In the genomic region with DNA sequence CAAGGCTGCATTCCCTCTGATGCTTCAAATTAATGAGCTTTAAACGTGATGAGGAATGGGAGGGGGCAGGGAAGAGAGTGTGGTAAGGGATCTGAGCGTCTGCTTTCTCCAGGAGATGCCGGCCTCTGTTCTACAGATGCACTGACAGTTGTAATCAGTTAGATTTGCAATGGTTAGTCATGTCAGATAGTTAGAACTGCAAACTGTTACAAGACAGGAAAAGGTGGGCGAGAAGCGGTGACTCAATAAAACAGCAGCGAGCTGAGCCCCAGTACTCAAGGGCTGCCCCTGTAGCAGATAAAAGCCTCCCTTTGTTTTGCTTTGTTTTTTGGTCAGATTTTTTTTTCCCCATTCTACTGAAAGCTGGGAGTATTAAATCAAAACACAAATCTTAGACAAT, we compare ENCODE assay signal across 12 mouse cellular contexts. TPM values are rescaled to one million over a fixed set of nuclear protein-coding genes. Genes with fewer than 3 reads are reported as not detected.
A peak's percentile ranks its signal among the peaks of the same experiment; 100 is the strongest.
DNase-seq lines count a peak whose midpoint lies in the region; ATAC-seq lines count a peak whose summit lies in the region.
"Had no signal": no experiment of that assay in that cellular context is flagged by ENCODE, and none has a peak within 500 bp of the region (broad histone marks: within the 10 kb centered on the region; RNA-seq: fewer than 3 reads in every experiment).

No protein-coding gene starts in this region.

- H3K27ac ChIP-seq in kidney, embryonic 14.5 days (ENCODE audit: low read depth, low read length), result no peak overlapping the region
- H3K27ac ChIP-seq: hindbrain, postnatal 0 days; stomach, postnatal 0 days had no signal

- H3K36me3 ChIP-seq in megakaryocyte, embryonic 14.5 days (replicated peaks; ENCODE audit: low read length), result peaks cover 3% of the 10 kb centered on the region
- H3K36me3 ChIP-seq in kidney, embryonic 14.5 days (ENCODE audit: control insufficient read depth, insufficient read depth, low read length), result no peaks in the 10 kb centered on the region

- no peak for ATAC-seq in kidney, embryonic 14.5 days (ENCODE audit: low FRiP score, low TSS enrichment)
- ATAC-seq: hindbrain, postnatal 0 days; Patski had no signal

- H3K9ac ChIP-seq in kidney, embryonic 14.5 days (ENCODE audit: low read depth, low read length), result no peak overlapping the region

- no peak overlapping the region for H3K4me2 ChIP-seq in kidney, embryonic 14.5 days (replicated peaks; ENCODE audit: low read depth, low read length)
- H3K4me2 ChIP-seq: heart, embryonic 11.5 days had no signal

- H3K27me3 ChIP-seq in megakaryocyte, embryonic 14.5 days (replicated peaks), result no peaks in the 10 kb centered on the region
- H3K27me3 ChIP-seq in kidney, embryonic 14.5 days (ENCODE audit: control insufficient read depth, insufficient read depth, low read length), result no peaks in the 10 kb centered on the region
- H3K27me3 ChIP-seq: Patski had no signal

- H3K9me3 ChIP-seq in megakaryocyte, embryonic 14.5 days, result no peaks in the 10 kb centered on the region
- H3K9me3 ChIP-seq in kidney, embryonic 14.5 days (ENCODE audit: control insufficient read depth, low read length), result no peaks in the 10 kb centered on the region

- DNase-seq in layer of hippocampus, adult 9-10 months (ENCODE audit: low spot score), result peak; percentile 38
- no peak for DNase-seq in layer of hippocampus, postnatal 36 days
- DNase-seq in CD4-positive, CD25-positive, alpha-beta regulatory T cell, adult 2 months (ENCODE audit: low read depth, low spot score), result peak; percentile 62
- DNase-seq in T-cell, adult 2 months (ENCODE audit: low spot score), result peak; percentile 8
- no peak for DNase-seq in liver
- DNase-seq: right cerebral cortex, postnatal 4 days had no signal

- H3K4me1 ChIP-seq in megakaryocyte, embryonic 14.5 days, result peaks cover 54% of the 10 kb centered on the region
- peaks cover 8% of the 10 kb centered on the region; the same call in 1 of the 2 replicates for H3K4me1 ChIP-seq in kidney, embryonic 14.5 days (ENCODE audit: control insufficient read depth, insufficient read depth, low read length)

- peak overlapping the region; percentile 4 for H3K4me3 ChIP-seq in megakaryocyte, embryonic 14.5 days (replicated peaks)
- H3K4me3 ChIP-seq in kidney, embryonic 14.5 days (ENCODE audit: low read length), result no peak overlapping the region

- WGBS in kidney, embryonic 14.5 days, result 16% methylated on average over 6 of the region's 6 CpGs

RNA-seq across cellular contexts. Expression of a gene that starts 58.9 kb away (rescaled TPM):
- 10 to 100 TPM; 15.9 to 17.2 TPM for total RNA-seq in layer of hippocampus, postnatal 36 days (2021)
- 11.1 and 11.4 TPM in 2 replicates for polyA plus RNA-seq in megakaryocyte, embryonic 14.5 days (2012; ENCODE audit: insufficient read depth, low replicate concordance)
- 22.4 and 26.5 TPM in 2 replicates for polyA plus RNA-seq in kidney, embryonic 14.5 days (2014; fragmentation: Nextera tagmentation; extraction: Ambion mirVana)

Comparison
In these comparisons a context has a peak if more than half of its experiments do, and no peak if none do; other contexts are left out.
1. DNase-seq: peak in layer of hippocampus, adult 9-10 months (single experiment), CD4-positive, CD25-positive, alpha-beta regulatory T cell, adult 2 months (single experiment) and T-cell, adult 2 months (single experiment); none in layer of hippocampus, postnatal 36 days (0 of 2) and liver (single experiment).